Mouse (Mus musculus) left cerebral cortex, adult 18-20 months (tissue): ENCODE measurements around the gene Heatr6. TPM values are rescaled to one million over a fixed set of nuclear protein-coding genes. Genes with fewer than 3 reads are reported as not detected.
A peak's percentile ranks its signal among the peaks of the same experiment; 100 is the strongest.

Experiments
- DNase-seq, 2 experiments: peaks; one replicate each; pipeline ENCODE4 v3.0.0; 2021 to 2022; ENCODE audit warnings: low spot score in 2 of 2, mixed read lengths in 1 of 2
- total RNA-seq, 2 experiments: library from RNA; stranded (reverse); gene quantifications; 2 replicates each; pipeline ENCODE4 v1.2.3; 2021

Gene Heatr6
- total RNA-seq, 2 experiments from 2014 or later: 12.0 to 13.2 TPM

DNA sequence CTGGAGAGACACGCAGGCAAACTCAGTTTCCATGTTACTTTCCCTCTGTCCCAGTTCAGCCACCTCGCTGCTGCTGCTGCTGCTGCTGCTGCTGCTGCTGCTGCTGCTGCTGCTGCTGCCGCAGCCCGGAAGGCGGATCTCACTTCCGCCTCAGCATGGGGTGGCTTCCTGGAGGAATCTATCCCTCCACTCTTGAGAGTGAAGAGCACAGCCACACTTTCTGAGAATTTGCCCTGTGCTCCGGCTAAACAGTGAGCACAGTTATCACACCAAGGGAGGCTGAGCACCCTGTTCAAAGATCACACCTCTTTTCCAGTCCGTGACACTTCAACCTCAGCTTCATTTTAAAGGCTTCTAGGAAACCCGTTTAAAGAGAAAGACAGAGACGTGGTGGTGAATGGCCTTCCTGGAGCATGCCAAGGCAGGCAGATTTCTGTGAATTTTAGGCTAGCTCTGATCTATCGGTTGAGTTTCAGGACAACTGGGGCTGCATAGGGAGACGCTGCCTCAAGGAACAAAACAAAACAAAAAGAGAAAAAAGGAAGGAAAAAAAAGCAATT lies 46.5 kb downstream of the Heatr6 start:
- no peak for DNase-seq

DNA sequence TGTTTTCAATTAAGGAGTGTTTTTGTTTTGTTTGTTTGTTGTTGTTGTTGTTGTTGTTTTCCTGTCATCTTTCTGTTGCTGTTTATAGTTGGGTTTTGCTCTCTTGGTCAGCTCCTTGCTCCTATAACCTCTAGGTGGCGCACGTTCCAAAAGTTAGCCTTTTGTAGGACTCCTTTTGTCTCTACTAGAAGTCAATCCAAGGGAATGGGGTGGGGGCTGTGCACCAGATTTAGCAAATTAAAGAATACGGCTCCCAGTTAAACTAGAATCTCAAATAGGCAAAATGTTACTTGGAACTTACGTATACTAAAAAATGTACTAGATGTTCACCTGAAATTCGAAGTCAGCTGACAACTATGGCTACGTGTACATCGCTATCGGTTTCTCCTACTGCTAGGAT lies 48.7 kb downstream of the Heatr6 start:
- DNase-seq: peak in 1 of 2 experiments; percentile 29

DNA sequence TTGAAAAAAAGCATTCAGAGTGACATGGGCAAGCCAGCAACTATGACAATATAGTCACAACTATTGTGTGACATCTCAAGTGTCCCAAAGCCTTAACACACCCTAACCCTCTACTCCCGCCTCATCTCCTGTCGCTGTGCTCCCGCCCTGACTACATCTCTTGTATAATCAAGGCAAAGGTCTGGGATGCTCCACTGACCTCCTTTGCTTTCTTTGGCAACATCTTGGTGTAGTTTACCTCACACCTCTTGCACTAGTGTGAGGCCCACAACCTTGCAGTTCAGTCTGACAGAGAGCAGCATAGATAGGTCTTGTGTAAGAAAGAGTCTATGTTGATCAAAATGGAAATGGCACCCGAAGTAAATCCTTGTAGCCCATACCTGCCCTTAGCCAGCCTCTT lies 49.1 kb downstream of the Heatr6 start:
- DNase-seq: no peak

DNA sequence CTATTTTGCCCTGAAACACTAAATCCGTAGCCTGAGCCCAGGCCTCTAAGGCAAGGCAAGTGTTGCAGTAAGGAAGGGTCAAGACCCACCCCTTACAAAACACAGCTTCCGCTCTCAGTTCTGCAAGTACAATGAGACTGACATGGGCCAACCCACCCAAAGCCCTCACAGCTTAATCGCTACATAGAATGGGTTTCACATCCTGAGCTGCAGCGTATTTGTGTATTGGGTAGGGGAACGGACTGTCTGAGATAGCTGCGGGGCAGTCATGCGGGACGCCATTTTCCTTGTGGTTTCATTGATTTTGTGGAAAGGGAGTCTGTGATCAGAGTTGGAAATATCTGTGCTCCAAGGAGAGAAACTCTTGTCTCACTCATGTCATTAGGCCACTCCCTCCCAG lies 56.9 kb downstream of the Heatr6 start:
- DNase-seq: no peak

DNA sequence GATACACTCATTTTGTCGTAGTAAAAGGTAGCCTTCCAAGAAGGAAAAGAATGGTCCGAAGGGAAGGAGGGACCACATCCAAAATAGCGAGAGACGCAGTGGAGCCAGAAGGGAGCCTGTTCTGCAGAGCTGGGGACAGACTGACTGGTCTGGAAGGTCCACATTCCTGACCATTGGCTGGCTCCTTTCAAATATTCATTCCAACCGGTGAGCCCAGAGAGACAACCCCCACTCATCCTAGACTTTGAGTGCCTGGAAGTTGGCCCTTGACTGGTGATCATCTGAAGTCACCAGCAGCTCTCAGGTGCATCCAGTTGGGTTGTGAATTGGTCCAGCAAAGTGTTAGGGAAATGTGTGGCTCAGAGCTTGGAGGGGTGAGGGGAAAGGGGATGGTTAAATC lies 61.7 kb downstream of the Heatr6 start:
- DNase-seq: no peak

DNA sequence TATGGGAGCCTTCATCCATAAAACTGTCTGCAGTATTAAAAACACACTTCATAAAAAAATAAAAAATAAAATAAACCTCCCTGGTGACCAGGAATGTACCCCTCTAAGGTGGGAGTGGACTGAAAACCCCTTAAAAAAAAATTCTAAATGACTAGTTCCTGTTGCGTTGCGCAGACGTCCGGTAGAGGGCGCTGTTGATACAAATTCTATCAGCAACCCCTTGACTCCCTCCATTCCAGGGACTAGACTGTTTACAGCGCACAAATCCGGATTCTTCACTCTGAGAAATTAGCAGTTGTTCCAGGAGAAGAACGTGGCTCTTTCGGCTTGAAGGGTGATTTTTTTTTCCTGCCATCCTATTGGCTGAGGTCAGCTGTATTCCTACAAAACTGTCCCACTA lies 62.1 kb downstream of the Heatr6 start:
- DNase-seq: peak; percentile 48 to 57

DNA sequence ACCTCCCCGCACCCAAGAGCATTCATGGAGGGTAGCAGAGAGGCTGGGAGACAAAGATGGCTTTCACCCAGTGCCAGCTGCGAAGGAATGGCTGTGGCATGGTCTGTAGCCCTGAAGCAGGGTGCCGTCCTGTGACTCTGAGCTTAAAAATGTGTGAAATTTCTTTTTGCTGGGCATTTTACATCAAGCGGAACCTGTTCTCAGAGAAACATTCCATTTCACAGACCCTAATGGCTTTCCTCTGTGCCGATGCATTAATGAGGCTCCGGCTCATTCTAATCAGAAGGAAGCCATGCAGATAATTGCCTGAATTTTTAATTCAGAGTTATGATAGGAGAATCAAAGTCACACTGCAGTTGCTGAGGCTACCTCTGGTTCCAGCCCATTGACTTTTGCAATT lies 63.6 kb downstream of the Heatr6 start:
- DNase-seq: no peak

DNA sequence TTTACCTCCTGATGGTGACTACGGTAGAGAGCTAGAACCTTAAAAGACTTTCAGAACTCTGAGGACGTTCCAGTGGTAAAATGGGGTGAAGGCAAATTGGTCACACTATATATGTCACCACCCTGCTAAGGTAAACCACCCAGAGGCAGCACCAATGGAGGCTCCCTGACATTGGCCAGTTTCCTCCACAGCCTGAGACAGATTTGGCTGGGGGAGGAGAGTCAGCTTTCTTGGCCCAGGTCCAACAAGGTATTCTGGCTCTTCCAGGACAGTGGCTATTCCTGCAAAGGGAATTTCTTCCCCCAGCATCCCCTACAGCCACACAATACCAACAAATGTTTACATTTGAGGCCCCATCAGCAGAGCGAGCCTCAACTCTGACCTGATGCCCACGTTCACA lies 64.5 kb downstream of the Heatr6 start:
- no peak for DNase-seq

DNA sequence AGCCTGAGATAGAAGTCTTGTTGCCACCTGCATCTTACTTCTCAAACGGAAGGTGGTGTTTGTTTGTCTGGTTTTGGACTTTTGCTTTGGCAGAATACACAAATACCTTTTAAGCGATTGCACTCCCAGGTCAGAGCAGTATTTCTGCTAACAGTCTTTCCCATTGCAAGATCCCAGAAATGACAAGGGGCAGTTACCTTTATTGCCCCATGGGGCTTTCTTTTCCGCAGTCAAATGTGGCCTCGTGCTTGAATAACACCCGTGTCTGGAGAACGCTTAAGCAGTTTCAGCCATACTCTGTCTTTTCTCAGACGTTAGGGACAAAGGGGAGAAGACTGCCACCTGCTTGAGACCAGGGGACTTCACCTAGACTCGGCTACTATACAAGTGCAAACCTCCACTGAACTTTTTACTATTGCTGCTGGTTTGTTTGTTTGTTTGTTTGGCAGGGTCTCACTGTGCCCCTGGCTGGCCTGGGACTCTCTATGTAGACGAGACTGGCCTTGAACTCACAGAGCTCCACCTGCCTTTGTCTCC lies 65.2 kb downstream of the Heatr6 start:
- no peak for DNase-seq

DNA sequence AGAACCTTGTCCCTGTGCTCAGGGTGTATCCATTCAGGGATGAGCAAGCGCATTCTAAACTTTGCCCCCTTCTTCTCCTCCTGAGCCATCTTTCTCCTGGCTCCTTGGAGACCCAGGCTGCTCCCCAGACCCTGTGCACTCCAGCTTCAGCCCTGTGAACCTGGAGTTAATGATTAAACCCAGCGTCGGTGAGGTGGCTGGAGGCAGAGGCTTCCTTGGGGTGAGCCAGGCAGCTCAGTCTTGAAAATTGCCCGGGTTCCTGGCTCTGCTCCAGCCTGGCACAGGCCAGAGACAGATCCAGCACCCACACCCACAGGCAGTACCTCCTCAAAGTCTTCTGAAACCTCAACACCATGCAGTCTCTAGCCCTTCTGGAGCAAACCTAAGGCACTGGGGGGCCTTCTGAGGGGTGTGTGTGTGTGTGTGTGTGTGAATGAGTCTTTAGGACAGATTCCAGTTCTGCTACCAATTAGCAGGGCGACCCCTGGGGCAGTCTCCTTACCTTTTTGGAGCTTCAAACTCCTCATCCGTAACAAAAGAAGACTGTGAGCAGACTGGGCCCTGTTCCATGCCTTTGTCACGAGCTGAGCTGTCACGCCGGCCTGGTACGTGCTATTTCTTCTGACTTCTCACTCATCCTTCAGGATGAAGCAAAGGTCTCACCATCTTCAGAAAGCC lies 66.4 kb downstream of the Heatr6 start:
- no peak for DNase-seq

DNA sequence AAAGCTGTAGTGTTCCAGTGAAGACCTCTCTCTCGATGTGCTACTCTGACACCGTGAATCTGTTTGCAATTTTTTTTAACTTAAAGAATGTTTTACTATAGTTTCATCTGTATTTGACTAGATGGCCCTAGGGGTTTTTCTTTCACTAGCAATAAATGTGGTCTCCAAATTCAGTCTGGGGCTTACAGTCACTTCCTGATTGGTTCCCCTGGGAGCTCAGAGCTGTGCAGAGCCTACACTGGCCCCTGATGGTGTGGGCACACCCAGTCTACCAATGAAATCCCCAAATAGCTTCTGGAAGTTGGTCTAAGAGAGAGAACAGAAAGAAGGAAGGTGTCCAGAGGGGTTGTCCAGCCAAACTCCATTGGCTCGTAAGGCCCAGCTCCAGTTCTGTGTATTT lies 72.6 kb downstream of the Heatr6 start:
- no peak for DNase-seq

DNA sequence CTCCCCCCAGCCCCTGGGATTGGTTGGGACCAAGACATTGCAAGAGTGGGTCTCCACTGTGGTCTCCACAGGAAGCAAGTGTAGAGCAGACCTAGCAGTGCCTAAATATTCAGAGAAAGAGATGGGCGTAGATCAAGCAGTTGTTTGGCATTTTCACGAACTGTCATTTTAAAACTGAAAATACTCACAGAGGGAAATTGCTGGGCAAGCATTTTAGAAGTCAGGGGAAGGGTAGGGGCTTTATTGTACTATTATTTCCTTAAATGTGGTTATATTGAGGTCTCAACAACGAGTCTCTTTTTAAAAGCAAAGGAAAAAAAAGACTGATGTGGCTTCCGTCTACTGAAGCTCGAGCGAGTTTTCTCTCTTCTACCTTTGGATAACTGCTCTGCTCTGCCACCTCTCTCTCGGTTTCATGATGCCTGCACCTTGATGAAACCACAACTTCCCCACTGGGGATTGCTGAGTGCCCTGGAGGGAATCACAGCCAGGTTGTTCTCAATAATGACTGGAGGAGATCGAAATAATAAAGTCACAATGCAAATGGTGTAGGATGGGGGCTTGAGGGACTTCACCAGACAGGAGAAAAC lies 75.2 kb downstream of the Heatr6 start:
- no peak for DNase-seq

DNA sequence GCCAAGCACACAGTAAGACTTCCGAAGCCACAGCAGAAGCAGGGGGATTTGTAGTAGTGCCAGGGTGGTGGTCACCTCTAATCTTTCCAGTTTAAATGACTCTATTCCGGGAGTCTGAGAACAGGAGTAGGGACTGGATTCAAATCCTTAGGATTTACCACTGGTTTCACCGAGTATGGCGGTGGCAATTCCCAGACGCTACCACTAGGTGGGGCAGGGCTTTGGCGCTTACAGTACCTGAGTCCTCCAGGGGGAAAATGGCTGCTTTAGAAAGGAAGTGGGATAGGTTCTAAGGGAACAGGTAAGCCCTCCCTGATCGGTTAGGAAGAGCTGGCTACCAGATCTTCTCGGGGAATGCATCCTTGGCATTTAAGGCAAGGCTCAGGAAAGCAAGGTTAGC lies 78.9 kb downstream of the Heatr6 start:
- peak in 1 of 2 experiments; percentile 29 for DNase-seq

Other genes starting within 250 kb of the Heatr6 start
- gene Heatr9, start 231.5 kb upstream of the Heatr6 start, total RNA-seq: not detected
- gene Ccl5, start 223.2 kb upstream of the Heatr6 start, total RNA-seq: not detected
- 1 to 10 TPM; 2.7 to 2.8 TPM for gene Ccl9, start 175.1 kb upstream of the Heatr6 start, total RNA-seq
- gene Ccl6, start 160.6 kb upstream of the Heatr6 start, total RNA-seq: under 1 TPM; 0.75 to 0.98 TPM
- gene Rpl9-ps1, start 108.1 kb upstream of the Heatr6 start, total RNA-seq: not detected
- gene Ccl3, start 104.3 kb upstream of the Heatr6 start, total RNA-seq: not detected
- gene Ccl4, start 91.1 kb upstream of the Heatr6 start, total RNA-seq: not detected
- not detected for gene Wfdc17, start 49.7 kb upstream of the Heatr6 start, total RNA-seq
- 1 to 10 TPM; 1.1 to 1.2 TPM for gene Wfdc18, start 44.7 kb upstream of the Heatr6 start, total RNA-seq
- gene Wfdc21, start 6.8 kb upstream of the Heatr6 start, total RNA-seq: not detected
- under 1 TPM; 0.21 to 0.68 TPM for gene Hnf1b, start 96.4 kb downstream of the Heatr6 start, total RNA-seq
- gene Ddx52, start 188.4 kb downstream of the Heatr6 start, total RNA-seq: 10 to 100 TPM; 14.0 to 15.0 TPM
- gene Synrg, start 210.7 kb downstream of the Heatr6 start, total RNA-seq: 10 to 100 TPM; 62.3 to 63.3 TPM